Mouse (Mus musculus): ENCODE measurements around the gene Kcnip4. TPM values are rescaled to one million over a fixed set of nuclear protein-coding genes. Genes with fewer than 3 reads are reported as not detected.

Gene Kcnip4
- polyA plus RNA-seq, 1 experiment from 2014 or later, result 2.8 TPM

- H3K4me3 ChIP-seq (ENCODE audit: low read depth, low read length), result no peak overlapping the region
- H3K27me3 ChIP-seq (ENCODE audit: control insufficient read depth, insufficient read depth, low read length), result peaks cover 11% of the 10 kb centered on the region
- no peaks in the 10 kb centered on the region for H3K4me1 ChIP-seq (ENCODE audit: control insufficient read depth, insufficient read depth, low read length)
- no peak overlapping the region for H3K27ac ChIP-seq (ENCODE audit: low read depth, low read length)
- peak; percentile 76 for ATAC-seq (ENCODE audit: low FRiP score)
- H3K9me3 ChIP-seq (ENCODE audit: control insufficient read depth, low read length), result no peaks in the 10 kb centered on the region
- DNase-seq (ENCODE audit: low spot score, missing footprints), result peak; percentile 90
- H3K36me3 ChIP-seq (ENCODE audit: control insufficient read depth, insufficient read depth, low read length), result no peaks in the 10 kb centered on the region
- no peak overlapping the region for H3K9ac ChIP-seq (ENCODE audit: low read length)
- 52% methylated on average over 5 of the region's 5 CpGs for WGBS
- H3K4me2 ChIP-seq, result no peak overlapping the region
Observed at GRCm38 (mm10) chr5:48345095-48345982, 1179.4 kb downstream of the Kcnip4 start.

GRCm38 (mm10) chr5:48340808-48341433 is 1183.8 kb downstream of the Kcnip4 start:
- H3K27ac ChIP-seq (ENCODE audit: low read depth, low read length), result no peak overlapping the region
- DNase-seq (ENCODE audit: low spot score, missing footprints), result peak; percentile 77
- no peaks in the 10 kb centered on the region for H3K9me3 ChIP-seq (ENCODE audit: control insufficient read depth, low read length)
- H3K9ac ChIP-seq (ENCODE audit: low read length), result no peak overlapping the region
- H3K4me3 ChIP-seq (ENCODE audit: low read depth, low read length), result no peak overlapping the region
- H3K36me3 ChIP-seq (ENCODE audit: control insufficient read depth, insufficient read depth, low read length), result no peaks in the 10 kb centered on the region
- no peaks in the 10 kb centered on the region for H3K4me1 ChIP-seq (ENCODE audit: control insufficient read depth, insufficient read depth, low read length)
- ATAC-seq (ENCODE audit: low FRiP score), result no peak
- H3K4me2 ChIP-seq, result no peak overlapping the region
- H3K27me3 ChIP-seq (ENCODE audit: control insufficient read depth, insufficient read depth, low read length), result peaks cover 32% of the 10 kb centered on the region
- WGBS, result 50% methylated on average over 7 of the region's 7 CpGs
